Mouse (Mus musculus): Measurements from ENCODE around the gene D10Wsu102e. TPM values are rescaled to one million over a fixed set of nuclear protein-coding genes. Genes with fewer than 3 reads are reported as not detected.

Gene D10Wsu102e
- polyA plus RNA-seq, 1 experiment: 0.50 TPM

- TF ChIP-seq REST (IDR thresholded peaks at IDR 0.05; ENCODE audit: insufficient read depth, insufficient read length): no peak
- no peak for TF ChIP-seq POLR2A (IDR thresholded peaks at IDR 0.05; ENCODE audit: insufficient read length, low read depth)
- TF ChIP-seq USF1 (IDR thresholded peaks at IDR 0.05; ENCODE audit: low read depth): no peak
- no peak for TF ChIP-seq TCF12 (IDR thresholded peaks at IDR 0.05; ENCODE audit: insufficient read depth, poor library complexity, severe bottlenecking)
- TF ChIP-seq POLR2AphosphoS2 (IDR thresholded peaks at IDR 0.05; ENCODE audit: insufficient read length, low read depth): no peak
- TF ChIP-seq MYOG (IDR thresholded peaks at IDR 0.05; ENCODE audit: control insufficient read depth in 1 of 3, insufficient read depth in 1 of 3, insufficient read length in 2 of 3, low read depth in 2 of 3): no peak
- TF ChIP-seq SRF (IDR thresholded peaks at IDR 0.05; ENCODE audit: control insufficient read depth, insufficient read length, low read depth): no peak
- TF ChIP-seq MYOD1 (IDR thresholded peaks at IDR 0.05; ENCODE audit: control insufficient read depth in 1 of 3, insufficient read length in 2 of 3, low read depth in 2 of 3): no peak
- no peak for TF ChIP-seq TCF3 (IDR thresholded peaks at IDR 0.05; ENCODE audit: insufficient read length, low read depth)
- TF ChIP-seq E2F4 (IDR thresholded peaks at IDR 0.05; ENCODE audit: insufficient read depth): no peak
- TF ChIP-seq CEBPB (IDR thresholded peaks at IDR 0.05; ENCODE audit: insufficient read depth, poor library complexity, severe bottlenecking): no peak
- no peak for TF ChIP-seq MAX (IDR thresholded peaks at IDR 0.05; ENCODE audit: low read depth)
- Histone ChIP-seq H3K4me2 (ENCODE audit: low read depth) (peak overlapping the region; percentile 35), H3K36me3 (ENCODE audit: control insufficient read depth, insufficient read depth) (no peaks in the 10 kb centered on the region), H3ac (ENCODE audit: control insufficient read depth, insufficient read length) (no peak overlapping the region), H3K79me2 (ENCODE audit: control insufficient read depth, insufficient read depth) (no peaks in the 10 kb centered on the region), H3K27me3 (ENCODE audit: control insufficient read depth, insufficient read depth, insufficient read length) (no peaks in the 10 kb centered on the region), H3K4me3 (no peak overlapping the region)
Observed at GRCm38 (mm10) chr10:83343828-83344685, 16.0 kb upstream of the D10Wsu102e start.

DNA sequence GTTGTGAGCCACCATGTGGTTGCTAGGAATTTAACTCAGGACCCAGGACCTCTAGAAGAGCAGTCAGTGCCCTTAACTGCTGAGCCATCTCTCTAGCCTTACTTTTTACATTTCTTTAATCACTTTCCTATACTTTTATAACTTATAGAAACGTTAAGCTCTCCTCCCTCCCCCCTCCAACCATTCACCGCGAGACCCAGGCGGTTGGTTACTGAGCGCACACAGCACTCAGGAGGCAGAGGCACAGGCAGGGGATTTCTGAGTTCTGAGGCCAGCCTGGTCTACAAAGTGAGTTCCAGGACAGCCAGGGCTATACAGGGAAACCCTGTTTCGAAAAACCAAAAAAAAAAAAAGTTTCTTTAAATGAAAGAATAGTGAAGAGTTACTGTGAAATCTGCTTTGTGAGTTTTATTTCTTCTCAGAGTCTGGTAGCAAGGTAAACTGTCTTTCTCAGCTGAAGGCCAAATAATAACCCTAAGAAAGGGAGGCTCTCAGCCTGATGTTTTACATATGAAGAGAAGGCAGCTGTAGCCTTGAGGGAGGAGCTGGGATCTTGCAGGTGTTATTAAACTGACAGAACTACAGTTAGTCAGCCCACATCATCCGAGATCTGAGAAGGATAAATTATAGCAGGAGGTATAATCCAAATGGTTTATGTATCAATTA lies 14.2 kb upstream of the D10Wsu102e start:
- TF ChIP-seq POLR2AphosphoS2 (IDR thresholded peaks at IDR 0.05; ENCODE audit: insufficient read length, low read depth) (no peak), TCF3 (IDR thresholded peaks at IDR 0.05; ENCODE audit: insufficient read length, low read depth) (no peak), USF1 (IDR thresholded peaks at IDR 0.05; ENCODE audit: low read depth) (no peak), TCF12 (IDR thresholded peaks at IDR 0.05; ENCODE audit: insufficient read depth, poor library complexity, severe bottlenecking) (no peak), E2F4 (IDR thresholded peaks at IDR 0.05; ENCODE audit: insufficient read depth) (no peak), SRF (IDR thresholded peaks at IDR 0.05; ENCODE audit: control insufficient read depth, insufficient read length, low read depth) (no peak), MYOG (IDR thresholded peaks at IDR 0.05; ENCODE audit: control insufficient read depth in 1 of 3, insufficient read depth in 1 of 3, insufficient read length in 2 of 3, low read depth in 2 of 3) (no peak), CEBPB (IDR thresholded peaks at IDR 0.05; ENCODE audit: insufficient read depth, poor library complexity, severe bottlenecking) (no peak), MAX (IDR thresholded peaks at IDR 0.05; ENCODE audit: low read depth) (no peak), MYOD1 (IDR thresholded peaks at IDR 0.05; ENCODE audit: control insufficient read depth in 1 of 3, insufficient read length in 2 of 3, low read depth in 2 of 3) (no peak), REST (IDR thresholded peaks at IDR 0.05; ENCODE audit: insufficient read depth, insufficient read length) (no peak), POLR2A (IDR thresholded peaks at IDR 0.05; ENCODE audit: insufficient read length, low read depth) (no peak)
- Histone ChIP-seq H3K4me2 (ENCODE audit: low read depth) (no peak overlapping the region), H3K79me2 (ENCODE audit: control insufficient read depth, insufficient read depth) (no peaks in the 10 kb centered on the region), H3ac (ENCODE audit: control insufficient read depth, insufficient read length) (no peak overlapping the region), H3K27me3 (ENCODE audit: control insufficient read depth, insufficient read depth, insufficient read length) (no peaks in the 10 kb centered on the region), H3K4me3 (no peak overlapping the region), H3K36me3 (ENCODE audit: control insufficient read depth, insufficient read depth) (no peaks in the 10 kb centered on the region)

DNA sequence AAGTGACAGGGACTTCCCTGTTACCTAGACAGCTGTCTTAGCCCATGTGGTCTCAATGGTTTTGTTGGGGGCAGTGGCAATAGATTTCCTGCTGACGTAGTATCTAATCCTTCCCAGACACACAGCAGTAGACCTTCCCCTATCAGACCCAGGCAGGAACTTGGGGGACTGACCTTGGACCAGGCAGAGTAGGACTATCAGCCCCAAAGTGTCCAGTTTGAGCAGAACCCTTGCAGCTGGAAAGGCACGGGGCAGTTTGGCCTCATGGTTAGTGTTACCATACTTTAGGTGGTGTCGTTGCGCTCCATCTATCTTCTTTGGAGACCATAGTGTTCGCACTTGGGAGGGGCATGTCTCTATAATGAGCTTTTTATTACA lies 13.7 kb upstream of the D10Wsu102e start:
- no peaks in the 10 kb centered on the region for H3K27me3 ChIP-seq (ENCODE audit: control insufficient read depth, insufficient read depth, insufficient read length)
- TF ChIP-seq TCF3 (IDR thresholded peaks at IDR 0.05; ENCODE audit: insufficient read length, low read depth): no peak
- no peak for TF ChIP-seq MAX (IDR thresholded peaks at IDR 0.05; ENCODE audit: low read depth)
- no peak for TF ChIP-seq SRF (IDR thresholded peaks at IDR 0.05; ENCODE audit: control insufficient read depth, insufficient read length, low read depth)
- no peak for TF ChIP-seq TCF12 (IDR thresholded peaks at IDR 0.05; ENCODE audit: insufficient read depth, poor library complexity, severe bottlenecking)
- TF ChIP-seq USF1 (IDR thresholded peaks at IDR 0.05; ENCODE audit: low read depth): no peak
- no peak for TF ChIP-seq REST (IDR thresholded peaks at IDR 0.05; ENCODE audit: insufficient read depth, insufficient read length)
- TF ChIP-seq POLR2AphosphoS2 (IDR thresholded peaks at IDR 0.05; ENCODE audit: insufficient read length, low read depth): no peak
- no peak for TF ChIP-seq E2F4 (IDR thresholded peaks at IDR 0.05; ENCODE audit: insufficient read depth)
- no peak for TF ChIP-seq CEBPB (IDR thresholded peaks at IDR 0.05; ENCODE audit: insufficient read depth, poor library complexity, severe bottlenecking)
- TF ChIP-seq MYOD1 (IDR thresholded peaks at IDR 0.05; ENCODE audit: control insufficient read depth in 1 of 3, insufficient read length in 2 of 3, low read depth in 2 of 3): no peak
- no peak for TF ChIP-seq MYOG (IDR thresholded peaks at IDR 0.05; ENCODE audit: control insufficient read depth in 1 of 3, insufficient read depth in 1 of 3, insufficient read length in 2 of 3, low read depth in 2 of 3)
- no peaks in the 10 kb centered on the region for H3K79me2 ChIP-seq (ENCODE audit: control insufficient read depth, insufficient read depth)
- no peaks in the 10 kb centered on the region for H3K36me3 ChIP-seq (ENCODE audit: control insufficient read depth, insufficient read depth)
- H3ac ChIP-seq (ENCODE audit: control insufficient read depth, insufficient read length): no peak overlapping the region
- H3K4me2 ChIP-seq (ENCODE audit: low read depth): no peak overlapping the region
- no peak overlapping the region for H3K4me3 ChIP-seq

DNA sequence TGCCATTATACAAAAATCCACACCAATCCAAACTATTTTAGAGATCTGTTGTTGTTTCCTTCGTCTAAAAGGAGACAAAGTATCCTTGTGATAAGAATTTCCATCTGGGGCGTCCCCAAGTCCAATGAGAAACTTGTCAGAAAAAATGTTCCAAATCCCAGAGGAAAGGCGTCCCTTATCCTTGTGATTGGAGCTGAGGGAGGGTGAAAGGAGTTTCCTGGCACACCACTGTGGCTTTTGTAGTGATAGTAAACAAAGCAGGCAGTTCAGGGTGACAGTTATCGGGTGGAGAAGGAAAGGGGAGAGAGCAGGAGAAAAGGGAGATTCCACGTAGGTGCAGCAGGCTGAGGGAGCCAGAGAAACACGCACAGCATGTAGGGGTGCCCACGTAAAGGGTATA lies 12.5 kb upstream of the D10Wsu102e start:
- Histone ChIP-seq H3ac (ENCODE audit: control insufficient read depth, insufficient read length) (no peak overlapping the region), H3K79me2 (ENCODE audit: control insufficient read depth, insufficient read depth) (no peaks in the 10 kb centered on the region), H3K27me3 (ENCODE audit: control insufficient read depth, insufficient read depth, insufficient read length) (no peaks in the 10 kb centered on the region), H3K4me2 (ENCODE audit: low read depth) (no peak overlapping the region), H3K4me3 (no peak overlapping the region), H3K36me3 (ENCODE audit: control insufficient read depth, insufficient read depth) (no peaks in the 10 kb centered on the region)
- TF ChIP-seq E2F4 (IDR thresholded peaks at IDR 0.05; ENCODE audit: insufficient read depth): no peak
- no peak for TF ChIP-seq MYOD1 (IDR thresholded peaks at IDR 0.05; ENCODE audit: control insufficient read depth in 1 of 3, insufficient read length in 2 of 3, low read depth in 2 of 3)
- TF ChIP-seq SRF (IDR thresholded peaks at IDR 0.05; ENCODE audit: control insufficient read depth, insufficient read length, low read depth): no peak
- TF ChIP-seq MAX (IDR thresholded peaks at IDR 0.05; ENCODE audit: low read depth): no peak
- TF ChIP-seq TCF3 (IDR thresholded peaks at IDR 0.05; ENCODE audit: insufficient read length, low read depth): no peak
